Mouse (Mus musculus) hindbrain, embryonic 16.5 days (tissue): ENCODE measurements around the gene Zbtb8b. TPM values are rescaled to one million over a fixed set of nuclear protein-coding genes. Genes with fewer than 3 reads are reported as not detected.
A peak's percentile ranks its signal among the peaks of the same experiment; 100 is the strongest.

Source experiments
- ATAC-seq: fragments of 200-750 bp; cut with Nextera tagmentation; 2 replicates; pipeline ENCODE4 v1.8.0; 2017; ENCODE audit warnings: moderate TSS enrichment, moderate library complexity
- H3K27ac ChIP-seq: fragments of 300-500 bp; sonication (generic); 2 replicates; pipeline ENCODE4 v1.5.1; 2014; ENCODE audit warnings: low read depth, mild to moderate bottlenecking, control low read depth, low read length, moderate library complexity
- H3K27me3 ChIP-seq: fragments of 300-500 bp; sonication (generic); replicated peaks from 2 replicates; pipeline ENCODE4 v1.6.1; 2014; ENCODE audit warnings: low read length; ENCODE audit not compliant: control insufficient read depth, insufficient read depth
- H3K36me3 ChIP-seq: fragments of 300-500 bp; sonication (generic); 2 replicates; pipeline ENCODE4 v1.6.1; 2014; ENCODE audit warnings: mild to moderate bottlenecking, low read length, moderate library complexity, mixed read lengths; ENCODE audit not compliant: control insufficient read depth, insufficient read depth
- H3K4me1 ChIP-seq: fragments of 300-500 bp; sonication (generic); 2 replicates; pipeline ENCODE4 v1.6.1; 2014; ENCODE audit warnings: low read depth, low read length; ENCODE audit not compliant: control insufficient read depth, insufficient read depth
- H3K4me2 ChIP-seq: fragments of 300-500 bp; sonication (generic); 2 replicates; pipeline ENCODE4 v1.6.1; 2014; ENCODE audit warnings: mild to moderate bottlenecking, low read length, control low read depth, moderate library complexity
- H3K4me3 ChIP-seq: fragments of 300-500 bp; sonication (generic); 2 replicates; pipeline ENCODE4 v1.5.1; 2014; ENCODE audit warnings: mild to moderate bottlenecking, low read length, control low read depth, moderate library complexity
- H3K9ac ChIP-seq: fragments of 300-500 bp; sonication (generic); 2 replicates; pipeline ENCODE4 v1.6.1; 2014; ENCODE audit warnings: low read depth, mild to moderate bottlenecking, control low read depth, low read length, moderate library complexity
- H3K9me3 ChIP-seq: fragments of 300-500 bp; sonication (generic); 2 replicates; pipeline ENCODE4 v1.6.1; 2014; ENCODE audit warnings: mild to moderate bottlenecking, low read length, moderate library complexity; ENCODE audit not compliant: control insufficient read depth
- WGBS: fragments of 180-500 bp; shearing (Covaris S2); extraction: QIAGEN DNeasy Blood & Tissue Kit; methylation state at CpG from one replicate; pipeline ENCODE4 v1.1.7; 2014; 5-methylcytosine and 5-hydroxymethylcytosine counted together
- polyA plus RNA-seq: library from polyadenylated mRNA; unstranded; fragments of >200 nt; fragmentation: Nextera tagmentation; extraction: Ambion mirVana; gene quantifications from 2 replicates; pipeline ENCODE4 v1.2.1, GENCODE M21; 2015

The Zbtb8b gene
- polyA plus RNA-seq, result 18.0 and 19.2 TPM in 2 replicates

- Histone ChIP-seq H3K36me3 (no peaks in the 10 kb centered on the region), H3K9ac (peak within 1 kb of the TSS; percentile 73), H3K27me3 (peaks cover 4% of the 10 kb centered on the region), H3K4me2 (peak within 1 kb of the TSS; percentile 67), H3K4me3 (peak within 1 kb of the TSS; percentile 65), H3K9me3 (no peaks in the 10 kb centered on the region), H3K4me1 (peaks cover 6% of the 10 kb centered on the region), H3K27ac (peak within 1 kb of the TSS; percentile 48; the same call in 1 of the 2 replicates)
- WGBS, result 1% methylated on average over 33 of the region's 33 CpGs
- peak; percentile 99 for ATAC-seq
Measured at GRCm38 (mm10) chr4:129440340-129441063, at the start of gene Zbtb8b. Zbtb8b (minus strand) TSS chr4:129440853.

- no peaks in the 10 kb centered on the region for H3K9me3 ChIP-seq
- H3K4me3 ChIP-seq, result no peak overlapping the region
- no peaks in the 10 kb centered on the region for H3K27me3 ChIP-seq
- peaks cover 24% of the 10 kb centered on the region for H3K36me3 ChIP-seq
- no peak overlapping the region for H3K27ac ChIP-seq
- no peak overlapping the region for H3K9ac ChIP-seq
- H3K4me2 ChIP-seq, result no peak overlapping the region
- no peak for ATAC-seq
- 92% methylated on average over 1 of the region's 1 CpGs for WGBS
- H3K4me1 ChIP-seq, result no peaks in the 10 kb centered on the region
Measured at GRCm38 (mm10) chr4:129481090-129481489, 40.4 kb upstream of the Zbtb8b start.

- peaks cover 19% of the 10 kb centered on the region for H3K36me3 ChIP-seq
- H3K9me3 ChIP-seq, result no peaks in the 10 kb centered on the region
- no peak for ATAC-seq
- no peak overlapping the region for H3K9ac ChIP-seq
- H3K4me3 ChIP-seq, result no peak overlapping the region
- 93% methylated on average over 3 of the region's 3 CpGs for WGBS
- no peak overlapping the region for H3K4me2 ChIP-seq
- H3K27me3 ChIP-seq, result no peaks in the 10 kb centered on the region
- H3K4me1 ChIP-seq, result no peaks in the 10 kb centered on the region
- no peak overlapping the region for H3K27ac ChIP-seq
Measured at GRCm38 (mm10) chr4:129479863-129480262, 39.2 kb upstream of the Zbtb8b start.

GRCm38 (mm10) chr4:129476047-129476446, 35.4 kb upstream of the Zbtb8b start:
- Histone ChIP-seq H3K36me3 (peaks cover 40% of the 10 kb centered on the region), H3K27me3 (no peaks in the 10 kb centered on the region), H3K4me3 (no peak overlapping the region), H3K27ac (no peak overlapping the region), H3K9me3 (no peaks in the 10 kb centered on the region), H3K4me1 (no peaks in the 10 kb centered on the region), H3K9ac (no peak overlapping the region), H3K4me2 (no peak overlapping the region)
- ATAC-seq, result no peak
- 90% methylated on average over 11 of the region's 11 CpGs for WGBS

- Histone ChIP-seq H3K4me2 (no peak overlapping the region), H3K36me3 (peaks cover 20% of the 10 kb centered on the region), H3K9ac (no peak overlapping the region), H3K27me3 (no peaks in the 10 kb centered on the region), H3K9me3 (no peaks in the 10 kb centered on the region), H3K4me1 (peaks cover 8% of the 10 kb centered on the region), H3K4me3 (no peak overlapping the region), H3K27ac (no peak overlapping the region)
- no peak for ATAC-seq
- 86% methylated on average over 4 of the region's 4 CpGs for WGBS
Measured at GRCm38 (mm10) chr4:129464286-129464815, 23.7 kb upstream of the Zbtb8b start.

- 88% methylated on average over 24 of the region's 24 CpGs for WGBS
- ATAC-seq, result no peak
- H3K36me3 ChIP-seq, result peaks cover 15% of the 10 kb centered on the region
- no peak overlapping the region for H3K4me2 ChIP-seq
- no peaks in the 10 kb centered on the region for H3K9me3 ChIP-seq
- H3K4me3 ChIP-seq, result no peak overlapping the region
- no peak overlapping the region for H3K27ac ChIP-seq
- H3K27me3 ChIP-seq, result no peaks in the 10 kb centered on the region
- H3K4me1 ChIP-seq, result peaks cover 8% of the 10 kb centered on the region
- H3K9ac ChIP-seq, result no peak overlapping the region
Measured at GRCm38 (mm10) chr4:129463097-129464059, 22.7 kb upstream of the Zbtb8b start.

- H3K27me3 ChIP-seq, result no peaks in the 10 kb centered on the region
Measured at GRCm38 (mm10) chr4:129462118-129462517, 21.5 kb upstream of the Zbtb8b start.

GRCm38 (mm10) chr4:129461183-129461960, 20.7 kb upstream of the Zbtb8b start, which contains the start of gene Bsdc1:
Bsdc1 (plus strand) TSS chr4:129461581.
- Histone ChIP-seq H3K4me3 (peak within 1 kb of the TSS; percentile 85), H3K9me3 (no peaks in the 10 kb centered on the region), H3K27ac (peak within 1 kb of the TSS; percentile 82), H3K36me3 (peaks cover 8% of the 10 kb centered on the region), H3K4me2 (peak within 1 kb of the TSS; percentile 70), H3K9ac (peak within 1 kb of the TSS; percentile 87), H3K27me3 (no peaks in the 10 kb centered on the region), H3K4me1 (peaks cover 8% of the 10 kb centered on the region)
- WGBS, result 1% methylated on average over 46 of the region's 46 CpGs
- ATAC-seq, result peak; percentile 99

More at GRCm38 (mm10) chr4:129462118-129462517, 21.5 kb upstream of the Zbtb8b start:
- H3K27ac ChIP-seq, result peak overlapping the region; percentile 79
- H3K9me3 ChIP-seq, result no peaks in the 10 kb centered on the region
- WGBS, result 37% methylated on average over 3 of the region's 3 CpGs
- peaks cover 8% of the 10 kb centered on the region for H3K4me1 ChIP-seq
- peak overlapping the region; percentile 87 for H3K9ac ChIP-seq
- H3K36me3 ChIP-seq, result peaks cover 8% of the 10 kb centered on the region
- H3K4me2 ChIP-seq, result peak overlapping the region; percentile 70
- H3K4me3 ChIP-seq, result peak overlapping the region; percentile 85
- ATAC-seq, result no peak
